Mouse (Mus musculus): Measurements from ENCODE around the gene Vmn1r89. TPM values are rescaled to one million over a fixed set of nuclear protein-coding genes. Genes with fewer than 3 reads are reported as not detected.

Vmn1r89 gene
- total and polyA plus RNA-seq, 3 experiments: not detected

GRCm38 (mm10) chr7:13263851-13264250, 51.0 kb downstream of the Vmn1r89 start:
- Histone ChIP-seq H3K4me3 (replicated peaks in 1 of 3; ENCODE audit: low read depth in 2 of 3, low read length in 2 of 3, poor library complexity in 1 of 3) (no peak overlapping the region), H3K79me2 (replicated peaks; ENCODE audit: control insufficient read depth, extremely low read depth, insufficient read depth, poor library complexity, severe bottlenecking) (no peaks in the 10 kb centered on the region), H3K9me3 (replicated peaks; ENCODE audit: low read length) (no peaks in the 10 kb centered on the region), H3K9ac (ENCODE audit: insufficient read depth, low read depth) (no peak overlapping the region), H3K27ac (ENCODE audit: insufficient read depth, low read depth) (no peak overlapping the region), H3K36me3 (replicated peaks in 1 of 2; ENCODE audit: control insufficient read depth in 1 of 2, insufficient read depth in 1 of 2, low read length in 1 of 2) (peaks cover 0 to 8% of the 10 kb centered on the region in 2 experiments), H3K4me2 (ENCODE audit: insufficient read depth, low read depth, poor library complexity, severe bottlenecking) (no peak overlapping the region), H3K4me1 (ENCODE audit: control insufficient read depth in 1 of 2, insufficient read depth in 2 of 2) (peaks cover 0 to 15% of the 10 kb centered on the region in 2 experiments; a peak in 2 of 4 replicates), H3K27me3 (replicated peaks) (no peaks in the 10 kb centered on the region)
- no peak for DNase-seq (ENCODE audit: extremely low read depth)
- dilution Hi-C loops (cut with MboI; ENCODE audit: extremely low pct_ligation_motif_present, extremely low pct_unique_long_range_greater_than_20kb, low sequenced_read_pairs): no loop called here
- TF ChIP-seq ZMIZ1 (IDR thresholded peaks at IDR 0.05; ENCODE audit: low read depth, low read length) (no peak), ZNF384 (IDR thresholded peaks at IDR 0.05; ENCODE audit: low read depth, low read length) (no peak), POLR2AphosphoS2 (IDR thresholded peaks at IDR 0.05; ENCODE audit: low read depth, low read length) (no peak), RAD21 (IDR thresholded peaks at IDR 0.05; ENCODE audit: low read depth, low read length) (no peak), BHLHE40 (IDR thresholded peaks at IDR 0.05; ENCODE audit: low read depth, low read length) (no peak), PAX5 (IDR thresholded peaks at IDR 0.05; ENCODE audit: low read length) (no peak), JUND (conservative IDR thresholded peaks at IDR 0.05; ENCODE audit: low read depth, low read length) (no peak), MAX (IDR thresholded peaks at IDR 0.05; ENCODE audit: low read length) (no peak), IRF4 (IDR thresholded peaks at IDR 0.05; ENCODE audit: low read depth, low read length) (no peak), MXI1 (IDR thresholded peaks at IDR 0.05; ENCODE audit: low read depth, low read length) (no peak), USF2 (conservative IDR thresholded peaks at IDR 0.05; ENCODE audit: low read depth, low read length) (no peak), TBP (conservative IDR thresholded peaks at IDR 0.05; ENCODE audit: low read depth, low read length) (no peak), E2F4 (IDR thresholded peaks at IDR 0.05; ENCODE audit: insufficient replicate concordance, low read depth, low read length) (no peak)
- in situ Hi-C loops (cut with MboI; ENCODE audit: low pct_ligation_motif_present, low pct_unique_long_range_greater_than_20kb, low sequenced_read_pairs): no loop called here

GRCm38 (mm10) chr7:13264396-13264795, 51.6 kb downstream of the Vmn1r89 start:
- TF ChIP-seq USF2 (conservative IDR thresholded peaks at IDR 0.05; ENCODE audit: low read depth, low read length) (no peak), UBTF (IDR thresholded peaks at IDR 0.05; ENCODE audit: low read depth, low read length) (no peak), ETS1 (conservative IDR thresholded peaks at IDR 0.05; ENCODE audit: low read depth, low read length) (no peak), EP300 (IDR thresholded peaks at IDR 0.05; ENCODE audit: low read length) (no peak), HCFC1 (IDR thresholded peaks at IDR 0.05; ENCODE audit: low read depth, low read length) (no peak), MAX (IDR thresholded peaks at IDR 0.05; ENCODE audit: low read length) (no peak), ZNF384 (IDR thresholded peaks at IDR 0.05; ENCODE audit: low read depth, low read length) (no peak), TCF12 (IDR thresholded peaks at IDR 0.05; ENCODE audit: low read depth, low read length) (no peak), TBP (conservative IDR thresholded peaks at IDR 0.05; ENCODE audit: low read depth, low read length) (no peak), BHLHE40 (IDR thresholded peaks at IDR 0.05; ENCODE audit: low read depth, low read length) (no peak)
- DNase-seq (ENCODE audit: extremely low read depth): no peak

More at GRCm38 (mm10) chr7:13264396-13264795, 51.6 kb downstream of the Vmn1r89 start:
- dilution Hi-C loops (cut with MboI; ENCODE audit: extremely low pct_ligation_motif_present, extremely low pct_unique_long_range_greater_than_20kb, low sequenced_read_pairs) (no loop called here), in situ Hi-C loops (cut with MboI; ENCODE audit: low pct_ligation_motif_present, low pct_unique_long_range_greater_than_20kb, low sequenced_read_pairs) (no loop called here)
- Histone ChIP-seq H3K27me3 (replicated peaks) (no peaks in the 10 kb centered on the region), H3K36me3 (replicated peaks in 1 of 2; ENCODE audit: control insufficient read depth in 1 of 2, insufficient read depth in 1 of 2, low read length in 1 of 2) (peaks cover 0 to 13% of the 10 kb centered on the region in 2 experiments), H3K4me1 (ENCODE audit: control insufficient read depth in 1 of 2, insufficient read depth in 2 of 2) (peaks cover 4 to 20% of the 10 kb centered on the region in 2 experiments; a peak in 3 of 4 replicates), H3K9me3 (replicated peaks; ENCODE audit: low read length) (no peaks in the 10 kb centered on the region), H3K27ac (ENCODE audit: insufficient read depth, low read depth) (no peak overlapping the region), H3K4me2 (ENCODE audit: insufficient read depth, low read depth, poor library complexity, severe bottlenecking) (no peak overlapping the region), H3K4me3 (replicated peaks in 1 of 3; ENCODE audit: low read depth in 2 of 3, low read length in 2 of 3, poor library complexity in 1 of 3) (no peak overlapping the region), H3K9ac (ENCODE audit: insufficient read depth, low read depth) (no peak overlapping the region), H3K79me2 (replicated peaks; ENCODE audit: control insufficient read depth, extremely low read depth, insufficient read depth, poor library complexity, severe bottlenecking) (no peaks in the 10 kb centered on the region)

Data from CH12.LX (cell line).